Mouse (Mus musculus) hindbrain, embryonic 16.5 days (tissue): ENCODE data around the gene Bahcc1. TPM values are rescaled to one million over a fixed set of nuclear protein-coding genes. Genes with fewer than 3 reads are reported as not detected.

ENCODE experiments used
- ATAC-seq: fragments of 200-750 bp; cut with Nextera tagmentation; 2 replicates; pipeline ENCODE4 v1.8.0; 2017; ENCODE audit warnings: moderate TSS enrichment, moderate library complexity
- H3K27ac ChIP-seq: fragments of 300-500 bp; sonication (generic); 2 replicates; pipeline ENCODE4 v1.5.1; 2014; ENCODE audit warnings: low read depth, mild to moderate bottlenecking, control low read depth, low read length, moderate library complexity
- H3K27me3 ChIP-seq: fragments of 300-500 bp; sonication (generic); replicated peaks from 2 replicates; pipeline ENCODE4 v1.6.1; 2014; ENCODE audit warnings: low read length; ENCODE audit not compliant: control insufficient read depth, insufficient read depth
- H3K36me3 ChIP-seq: fragments of 300-500 bp; sonication (generic); 2 replicates; pipeline ENCODE4 v1.6.1; 2014; ENCODE audit warnings: mild to moderate bottlenecking, low read length, moderate library complexity, mixed read lengths; ENCODE audit not compliant: control insufficient read depth, insufficient read depth
- H3K4me1 ChIP-seq: fragments of 300-500 bp; sonication (generic); 2 replicates; pipeline ENCODE4 v1.6.1; 2014; ENCODE audit warnings: low read depth, low read length; ENCODE audit not compliant: control insufficient read depth, insufficient read depth
- H3K4me2 ChIP-seq: fragments of 300-500 bp; sonication (generic); 2 replicates; pipeline ENCODE4 v1.6.1; 2014; ENCODE audit warnings: mild to moderate bottlenecking, low read length, control low read depth, moderate library complexity
- H3K4me3 ChIP-seq: fragments of 300-500 bp; sonication (generic); 2 replicates; pipeline ENCODE4 v1.5.1; 2014; ENCODE audit warnings: mild to moderate bottlenecking, low read length, control low read depth, moderate library complexity
- H3K9ac ChIP-seq: fragments of 300-500 bp; sonication (generic); 2 replicates; pipeline ENCODE4 v1.6.1; 2014; ENCODE audit warnings: low read depth, mild to moderate bottlenecking, control low read depth, low read length, moderate library complexity
- H3K9me3 ChIP-seq: fragments of 300-500 bp; sonication (generic); 2 replicates; pipeline ENCODE4 v1.6.1; 2014; ENCODE audit warnings: mild to moderate bottlenecking, low read length, moderate library complexity; ENCODE audit not compliant: control insufficient read depth
- WGBS: fragments of 180-500 bp; shearing (Covaris S2); extraction: QIAGEN DNeasy Blood & Tissue Kit; methylation state at CpG from one replicate; pipeline ENCODE4 v1.1.7; 2014; 5-methylcytosine and 5-hydroxymethylcytosine counted together
- polyA plus RNA-seq: library from polyadenylated mRNA; unstranded; fragments of >200 nt; fragmentation: Nextera tagmentation; extraction: Ambion mirVana; gene quantifications from 2 replicates; pipeline ENCODE4 v1.2.1, GENCODE M21; 2015

Gene Bahcc1
- polyA plus RNA-seq, 1 experiment from 2014 or later = 7.8 TPM

- Histone ChIP-seq H3K9ac (peak overlapping the region; percentile 67), H3K27ac (peak overlapping the region; percentile 70), H3K27me3 (no peaks in the 10 kb centered on the region), H3K4me2 (peak overlapping the region; percentile 90), H3K36me3 (no peaks in the 10 kb centered on the region), H3K9me3 (no peaks in the 10 kb centered on the region), H3K4me1 (peaks cover 58% of the 10 kb centered on the region), H3K4me3 (peak overlapping the region; percentile 90)
- 0% methylated on average over 10 of the region's 10 CpGs for WGBS
- ATAC-seq = peak; percentile 80
These were observed 7.5 kb downstream of the Bahcc1 start for GRCm38 (mm10) chr11:120240206-120240605.

- Histone ChIP-seq H3K4me1 (peaks cover 58% of the 10 kb centered on the region), H3K9me3 (no peaks in the 10 kb centered on the region), H3K4me2 (peak overlapping the region; percentile 90), H3K27ac (peak overlapping the region; percentile 70), H3K27me3 (no peaks in the 10 kb centered on the region), H3K4me3 (peak overlapping the region; percentile 31), H3K36me3 (no peaks in the 10 kb centered on the region), H3K9ac (peak overlapping the region; percentile 60)
- no peak for ATAC-seq
- WGBS = 15% methylated on average over 29 of the region's 29 CpGs
These were observed 8.5 kb downstream of the Bahcc1 start for GRCm38 (mm10) chr11:120240941-120241890.

- H3K27ac ChIP-seq = no peak overlapping the region
- H3K27me3 ChIP-seq = no peaks in the 10 kb centered on the region
- no peaks in the 10 kb centered on the region for H3K36me3 ChIP-seq
- 40% methylated on average over 6 of the region's 6 CpGs for WGBS
- peak overlapping the region; percentile 90 for H3K4me2 ChIP-seq
- H3K9ac ChIP-seq = no peak overlapping the region
- ATAC-seq = no peak
- H3K4me3 ChIP-seq = no peak overlapping the region
- H3K9me3 ChIP-seq = no peaks in the 10 kb centered on the region
- peaks cover 58% of the 10 kb centered on the region for H3K4me1 ChIP-seq
These were observed 9.4 kb downstream of the Bahcc1 start for GRCm38 (mm10) chr11:120241981-120242725.

GRCm38 (mm10) chr11:120242726-120243530 is 10.2 kb downstream of the Bahcc1 start:
- 0 out of 2 replicates have a peak, but pooled peaks have one; percentile 1 for ATAC-seq
- no peak overlapping the region for H3K4me3 ChIP-seq
- 18% methylated on average over 22 of the region's 22 CpGs for WGBS

GRCm38 (mm10) chr11:120243531-120243820 is 10.7 kb downstream of the Bahcc1 start:
- H3K9ac ChIP-seq = peak overlapping the region; percentile 50
- H3K27me3 ChIP-seq = no peaks in the 10 kb centered on the region
- WGBS = 15% methylated on average over 6 of the region's 6 CpGs
- no peak overlapping the region for H3K4me3 ChIP-seq
- H3K36me3 ChIP-seq = no peaks in the 10 kb centered on the region
- H3K4me2 ChIP-seq = peak overlapping the region; percentile 36; the same call in 1 of the 2 replicates
- ATAC-seq = peak; percentile 25; the same call in 1 of the 2 replicates
- peaks cover 63% of the 10 kb centered on the region for H3K4me1 ChIP-seq
- no peaks in the 10 kb centered on the region for H3K9me3 ChIP-seq
- H3K27ac ChIP-seq = peak overlapping the region; percentile 1; the same call in 1 of the 2 replicates

More at GRCm38 (mm10) chr11:120242726-120243530, 10.2 kb downstream of the Bahcc1 start:
- H3K9me3 ChIP-seq = no peaks in the 10 kb centered on the region
- peak overlapping the region; percentile 21; the same call in 1 of the 2 replicates for H3K27ac ChIP-seq
- H3K4me1 ChIP-seq = peaks cover 61% of the 10 kb centered on the region
- no peaks in the 10 kb centered on the region for H3K36me3 ChIP-seq
- H3K4me2 ChIP-seq = peak overlapping the region; percentile 36
- H3K27me3 ChIP-seq = no peaks in the 10 kb centered on the region
- peak overlapping the region; percentile 41 for H3K9ac ChIP-seq

GRCm38 (mm10) chr11:120248160-120248793 is 15.5 kb downstream of the Bahcc1 start:
- no peaks in the 10 kb centered on the region for H3K27me3 ChIP-seq
- no peaks in the 10 kb centered on the region for H3K36me3 ChIP-seq
- no peaks in the 10 kb centered on the region for H3K9me3 ChIP-seq
- H3K27ac ChIP-seq = no peak overlapping the region
- ATAC-seq = no peak
- peaks cover 45% of the 10 kb centered on the region for H3K4me1 ChIP-seq
- WGBS = 67% methylated on average over 10 of the region's 10 CpGs
- H3K4me3 ChIP-seq = no peak overlapping the region
- H3K4me2 ChIP-seq = no peak overlapping the region
- no peak overlapping the region for H3K9ac ChIP-seq

GRCm38 (mm10) chr11:120248899-120249298 is 16.2 kb downstream of the Bahcc1 start:
- WGBS = 80% methylated on average over 6 of the region's 6 CpGs

More at GRCm38 (mm10) chr11:120248899-120249298, 16.2 kb downstream of the Bahcc1 start:
- Histone ChIP-seq H3K4me3 (no peak overlapping the region), H3K9ac (no peak overlapping the region), H3K4me2 (no peak overlapping the region), H3K36me3 (no peaks in the 10 kb centered on the region), H3K4me1 (peaks cover 45% of the 10 kb centered on the region), H3K27ac (no peak overlapping the region), H3K9me3 (no peaks in the 10 kb centered on the region), H3K27me3 (no peaks in the 10 kb centered on the region)
- ATAC-seq = no peak
